Mouse (Mus musculus) ES-E14 (cell line): ENCODE results near the gene Ldhc. TPM values are rescaled to one million over a fixed set of nuclear protein-coding genes. Genes with fewer than 3 reads are reported as not detected.

Experiments
- DNase-seq: peaks from one replicate; pipeline ENCODE4 v3.0.0-alpha.2; 2013; ENCODE audit warnings: low read depth, low spot score
- H3K27ac ChIP-seq: 2 replicates; pipeline ENCODE4 v1.5.1; 2012; ENCODE audit warnings: low read depth, mild to moderate bottlenecking, low read length, moderate library complexity, mixed read lengths; ENCODE audit not compliant: poor library complexity, insufficient read depth, severe bottlenecking
- H3K36me3 ChIP-seq: 2 replicates; pipeline ENCODE4 v1.6.1; 2012; ENCODE audit warnings: mild to moderate bottlenecking, low read length, moderate library complexity, mixed read lengths; ENCODE audit not compliant: control insufficient read depth, poor library complexity, insufficient read depth, severe bottlenecking
- H3K4me1 ChIP-seq, 2 experiments: fragments of 150-350 bp in 1 of 2; sonication (generic) in 1 of 2; 2 replicates each; pipeline ENCODE4 v1.6.1; 2012; ENCODE audit warnings: low read length in 2 of 2, mild to moderate bottlenecking in 1 of 2, mixed read lengths in 1 of 2; ENCODE audit not compliant: control insufficient read depth in 2 of 2, insufficient read depth in 2 of 2, poor library complexity in 1 of 2
- H3K4me3 ChIP-seq, 2 experiments: fragments of 150-350 bp in 1 of 2; sonication (generic) in 1 of 2; 2 replicates each; pipeline ENCODE4 v1.5.1; 2012; ENCODE audit warnings: low read length in 2 of 2, low read depth in 1 of 2, mild to moderate bottlenecking in 1 of 2, mixed read lengths in 1 of 2; ENCODE audit not compliant: insufficient read depth in 1 of 2, poor library complexity in 1 of 2, severe bottlenecking in 1 of 2
- H3K9ac ChIP-seq: 2 replicates; pipeline ENCODE4 v1.6.1; 2012; ENCODE audit warnings: low read depth, mild to moderate bottlenecking, low read length, mixed read lengths; ENCODE audit not compliant: poor library complexity, insufficient read depth, severe bottlenecking
- H3K9me3 ChIP-seq: fragments of 150-350 bp; sonication (generic); 2 replicates; pipeline ENCODE4 v1.6.1; 2012; ENCODE audit warnings: low read depth, mild to moderate bottlenecking, low read length; ENCODE audit not compliant: control insufficient read depth, insufficient read depth
- CHD2 ChIP-seq: IDR thresholded peaks from 2 replicates; pipeline ENCODE4 v1.6.1; 2014; ENCODE audit warnings: mild to moderate bottlenecking, low read depth, low read length, inconsistent platforms
- HCFC1 ChIP-seq: IDR thresholded peaks from 2 replicates; pipeline ENCODE4 v1.6.1; 2012; ENCODE audit warnings: low read length, inconsistent platforms, borderline replicate concordance; ENCODE audit not compliant: insufficient read depth
- MAFK ChIP-seq: IDR thresholded peaks from 2 replicates; pipeline ENCODE4 v1.6.1; 2014; ENCODE audit warnings: mild to moderate bottlenecking, low read depth, low read length, inconsistent platforms; ENCODE audit not compliant: insufficient read depth
- ZC3H11A ChIP-seq: IDR thresholded peaks from 2 replicates; pipeline ENCODE4 v1.6.1; 2012; ENCODE audit warnings: low read depth, mild to moderate bottlenecking, inconsistent platforms, low read length, borderline replicate concordance
- ZNF384 ChIP-seq: IDR thresholded peaks from 2 replicates; pipeline ENCODE4 v1.6.1; 2012; ENCODE audit warnings: low read depth, low read length, inconsistent platforms
- in situ Hi-C, 2 experiments: fragments of 600-800 bp; cut with MboI; formaldehyde crosslinking; loops; one replicate each; pipeline ENCODE4 v1.15.1; 2025; ENCODE audit warnings: low sequenced_read_pairs in 2 of 2, inconsistent platforms in 1 of 2; ENCODE audit not compliant: unreplicated experiment in 2 of 2
- total RNA-seq: library from RNA; depleted of rRNA; stranded (reverse); fragments of 300-350 nt; gene quantifications from 2 replicates; pipeline ENCODE4 v1.2.3, GENCODE M21; 2012

Ldhc gene
- total RNA-seq, 1 experiment, result 3.4 TPM

GRCm38 (mm10) chr7:46845211-46845977 is 15.6 kb upstream of the Ldhc start:
- peak; percentile 80 for DNase-seq
- Histone ChIP-seq H3K36me3 (peaks cover 27% of the 10 kb centered on the region), H3K4me3 (peak overlapping the region; percentile 74 to 88), H3K9me3 (no peaks in the 10 kb centered on the region), H3K9ac (peak overlapping the region; percentile 90), H3K4me1 (peaks cover 8 to 22% of the 10 kb centered on the region in 2 experiments; a peak in 3 of 4 replicates), H3K27ac (peak overlapping the region; percentile 64)
- TF ChIP-seq MAFK (no peak), HCFC1 (no peak; the same call in 1 of the 2 replicates), ZC3H11A (no peak), CHD2 (no peak), ZNF384 (no peak)
- in situ Hi-C loops, result no loop called here

GRCm38 (mm10) chr7:46845978-46846485 is 15.0 kb upstream of the Ldhc start:
- Histone ChIP-seq H3K4me1 (peaks cover 8 to 17% of the 10 kb centered on the region in 2 experiments; a peak in 3 of 4 replicates), H3K36me3 (peaks cover 31% of the 10 kb centered on the region), H3K9me3 (no peaks in the 10 kb centered on the region), H3K27ac (peak overlapping the region; percentile 64), H3K4me3 (peak overlapping the region; percentile 74 to 88), H3K9ac (peak overlapping the region; percentile 90)
- no peak for DNase-seq
- TF ChIP-seq HCFC1 (no peak), MAFK (no peak), ZC3H11A (no peak), CHD2 (no peak), ZNF384 (no peak)
- in situ Hi-C loops, result no loop called here

GRCm38 (mm10) chr7:46846486-46847244 is 14.3 kb upstream of the Ldhc start:
- peak overlapping the region; percentile 74 to 88 for H3K4me3 ChIP-seq
- peaks cover 4 to 12% of the 10 kb centered on the region in 2 experiments; a peak in 3 of 4 replicates for H3K4me1 ChIP-seq
- in situ Hi-C loops, result no loop called here

GRCm38 (mm10) chr7:46849287-46849686 is 11.7 kb upstream of the Ldhc start:
- no peak overlapping the region for H3K27ac ChIP-seq
- no peak for TF ChIP-seq ZNF384
- TF ChIP-seq CHD2, result no peak
- TF ChIP-seq MAFK, result no peak
- no peak for TF ChIP-seq HCFC1
- no peak for TF ChIP-seq ZC3H11A
- no peak overlapping the region for H3K9ac ChIP-seq
- in situ Hi-C loops, result no loop called here
- H3K36me3 ChIP-seq, result peaks cover 60% of the 10 kb centered on the region
- H3K9me3 ChIP-seq, result no peaks in the 10 kb centered on the region
- no peak overlapping the region for H3K4me3 ChIP-seq
- H3K4me1 ChIP-seq, result peaks cover 2 to 5% of the 10 kb centered on the region in 2 experiments; a peak in 1 of 4 replicates
- no peak for DNase-seq

More at GRCm38 (mm10) chr7:46846486-46847244, 14.3 kb upstream of the Ldhc start:
- Histone ChIP-seq H3K9ac (peak overlapping the region; percentile 90), H3K9me3 (no peaks in the 10 kb centered on the region), H3K36me3 (peaks cover 38% of the 10 kb centered on the region), H3K27ac (peak overlapping the region; percentile 64)
- peak; percentile 59 for DNase-seq
- TF ChIP-seq HCFC1, result no peak
